In the genomic region with DNA sequence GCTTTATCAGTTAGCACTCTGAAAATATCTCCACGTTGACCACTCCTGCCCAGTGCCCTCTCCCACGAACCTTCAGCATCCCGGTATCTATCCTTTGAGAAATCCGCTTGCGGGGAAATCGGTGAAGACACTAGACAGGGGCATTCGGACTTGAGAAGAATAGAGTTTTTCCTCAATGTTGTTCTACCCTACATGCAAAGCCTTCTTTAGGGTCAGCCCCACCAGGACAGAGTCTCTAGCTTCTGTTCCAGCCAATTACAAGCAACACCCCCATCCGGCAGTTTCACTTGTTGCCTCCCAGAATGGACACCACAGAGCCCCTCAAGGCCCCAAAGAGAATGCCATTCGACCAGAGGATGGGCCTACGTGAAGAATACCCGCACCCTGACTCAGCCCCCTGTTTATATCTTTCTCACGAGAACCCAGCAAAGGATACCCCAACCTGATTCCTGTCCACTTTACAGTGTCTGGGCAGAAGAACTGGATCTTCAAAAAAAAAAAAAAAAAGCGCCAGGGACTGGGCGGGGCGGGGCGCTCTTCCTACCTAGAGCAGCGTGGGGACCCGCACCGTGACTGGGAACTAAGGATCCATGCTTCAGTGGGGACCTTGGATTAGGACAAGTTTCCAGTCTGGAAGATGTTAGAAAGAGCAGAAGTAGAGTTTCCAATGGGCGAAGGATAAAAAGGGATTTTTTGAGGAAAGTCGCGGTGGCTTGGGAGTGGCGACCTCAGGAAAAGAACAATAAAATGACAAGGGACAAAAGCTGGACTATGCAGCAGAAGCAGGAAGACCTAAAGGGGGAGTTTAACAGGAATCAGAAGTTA, we compare ENCODE assay signal across 8 mouse cellular contexts. TPM values are rescaled to one million over a fixed set of nuclear protein-coding genes. Genes with fewer than 3 reads are reported as not detected.
DNase-seq lines count a peak whose midpoint lies in the region; ATAC-seq lines count a peak whose summit lies in the region.

A gene (minus strand): TSS at position 51 of the 825 bp plus-strand sequence.

- DNase-seq in frontal cortex, adult 2 months (ENCODE audit: extremely low spot score in 1 of 2, low spot score in 1 of 2): no peak
- DNase-seq in frontal cortex, postnatal 25 days (ENCODE audit: low spot score in 2 of 2): no peak
- DNase-seq in ES-CJ7 (ENCODE audit: low read depth, low spot score): peak; percentile 17
- DNase-seq in forebrain, embryonic 14.5 days (ENCODE audit: low spot score): peak; percentile 32
- DNase-seq in layer of hippocampus, postnatal 10 days (ENCODE audit: low spot score in 2 of 2): peak in 1 of 2 experiments; percentile 16
- DNase-seq in midbrain, embryonic 14.5 days: peak; percentile 43
- no peak for DNase-seq in spleen, postnatal 14 days (ENCODE audit: low spot score in 2 of 2)
- DNase-seq in gastrocnemius, postnatal 25 days: no peak

- H3K4me2 ChIP-seq in forebrain, embryonic 14.5 days (ENCODE audit: low read length): peak within 1 kb of the TSS; percentile 92
- H3K4me2 ChIP-seq in midbrain, embryonic 14.5 days (ENCODE audit: low read length): peak within 1 kb of the TSS; percentile 77

- H3K9ac ChIP-seq in forebrain, embryonic 14.5 days (ENCODE audit: low read length): peak within 1 kb of the TSS; percentile 84
- H3K9ac ChIP-seq in midbrain, embryonic 14.5 days (replicated peaks; ENCODE audit: low read length): peak within 1 kb of the TSS; percentile 85

- WGBS in forebrain, embryonic 14.5 days: 5% methylated on average over 23 of the region's 23 CpGs
- 3% methylated on average over 23 of the region's 23 CpGs for WGBS in midbrain, embryonic 14.5 days

- H3K27me3 ChIP-seq in forebrain, embryonic 14.5 days (replicated peaks; ENCODE audit: control insufficient read depth, insufficient read depth, low read length): peaks cover 3% of the 10 kb centered on the region; the same call in 1 of the 2 replicates
- H3K27me3 ChIP-seq in midbrain, embryonic 14.5 days (ENCODE audit: control insufficient read depth, insufficient read depth, low read length): peaks cover 17% of the 10 kb centered on the region

- ATAC-seq in forebrain, embryonic 14.5 days: no peak
- no peak for ATAC-seq in midbrain, embryonic 14.5 days (ENCODE audit: low FRiP score, low TSS enrichment)

- H3K4me3 ChIP-seq in forebrain, embryonic 14.5 days (ENCODE audit: low read depth, low read length): peak within 1 kb of the TSS; percentile 71
- H3K4me3 ChIP-seq in midbrain, embryonic 14.5 days (replicated peaks; ENCODE audit: low read depth, low read length): peak within 1 kb of the TSS; percentile 79

- no peaks in the 10 kb centered on the region for H3K36me3 ChIP-seq in forebrain, embryonic 14.5 days (ENCODE audit: control insufficient read depth, insufficient read depth, low read length)
- no peaks in the 10 kb centered on the region for H3K36me3 ChIP-seq in midbrain, embryonic 14.5 days (ENCODE audit: control insufficient read depth, insufficient read depth, low read length)

- no peaks in the 10 kb centered on the region for H3K9me3 ChIP-seq in forebrain, embryonic 14.5 days (replicated peaks; ENCODE audit: control insufficient read depth, low read length)
- no peaks in the 10 kb centered on the region for H3K9me3 ChIP-seq in midbrain, embryonic 14.5 days (ENCODE audit: control insufficient read depth, low read length)

- H3K4me1 ChIP-seq in forebrain, embryonic 14.5 days (ENCODE audit: control insufficient read depth, insufficient read depth, low read length): 0 out of 2 replicates have a peak, but pooled peaks cover 6% of the 10 kb centered on the region
- peaks cover 17% of the 10 kb centered on the region; the same call in 1 of the 2 replicates for H3K4me1 ChIP-seq in midbrain, embryonic 14.5 days (ENCODE audit: control insufficient read depth, insufficient read depth, low read length)

- H3K27ac ChIP-seq in forebrain, embryonic 14.5 days (ENCODE audit: low read depth, low read length): peak within 1 kb of the TSS; percentile 79
- peak within 1 kb of the TSS; percentile 92 for H3K27ac ChIP-seq in midbrain, embryonic 14.5 days (replicated peaks; ENCODE audit: low read depth, low read length)

RNA-seq across cellular contexts. Expression of the gene that starts here (rescaled TPM):
- polyA plus RNA-seq in frontal cortex, adult 2 months (2012; rRNA removed): 22.6 and 29.6 TPM in 2 replicates
- 33.6 and 44.7 TPM in 2 replicates for polyA plus RNA-seq in forebrain, embryonic 14.5 days (2014; fragmentation: Nextera tagmentation; extraction: Ambion mirVana)
- total RNA-seq in layer of hippocampus, postnatal 10 days (2021): 100 to 1,000 TPM; 107 to 112 TPM
- 28.8 and 43.3 TPM in 2 replicates for polyA plus RNA-seq in midbrain, embryonic 14.5 days (2014; fragmentation: Nextera tagmentation; extraction: Ambion mirVana)
- 1 to 10 TPM; 1.9 to 2.9 TPM for total RNA-seq in gastrocnemius, postnatal 25 days (2021)

Comparison
In these comparisons a context has a peak if more than half of its experiments do, and no peak if none do; other contexts are left out.
1. RNA of the gene that starts here (total RNA-seq): 107 to 112 TPM in layer of hippocampus, postnatal 10 days; 1.9 to 2.9 TPM in gastrocnemius, postnatal 25 days; every median in the first group is over 10 times any median in the second.
2. DNase-seq: peak in ES-CJ7 (single experiment), forebrain, embryonic 14.5 days (single experiment) and midbrain, embryonic 14.5 days (single experiment); none in frontal cortex, adult 2 months (0 of 2), frontal cortex, postnatal 25 days (0 of 2), spleen, postnatal 14 days (0 of 2) and gastrocnemius, postnatal 25 days (single experiment).